Mouse (Mus musculus) urinary bladder, postnatal 14 days (tissue): ENCODE data around the gene Nanos3.
A peak's percentile ranks its signal among the peaks of the same experiment; 100 is the strongest.

Experiments
- DNase-seq: peaks from one replicate; pipeline ENCODE4 v3.0.0; 2021; ENCODE audit warnings: low spot score

Gene Nanos3

GRCm38 (mm10) chr8:84127202-84127901 lies 57.7 kb downstream of the Nanos3 start:
- no peak for DNase-seq

DNA sequence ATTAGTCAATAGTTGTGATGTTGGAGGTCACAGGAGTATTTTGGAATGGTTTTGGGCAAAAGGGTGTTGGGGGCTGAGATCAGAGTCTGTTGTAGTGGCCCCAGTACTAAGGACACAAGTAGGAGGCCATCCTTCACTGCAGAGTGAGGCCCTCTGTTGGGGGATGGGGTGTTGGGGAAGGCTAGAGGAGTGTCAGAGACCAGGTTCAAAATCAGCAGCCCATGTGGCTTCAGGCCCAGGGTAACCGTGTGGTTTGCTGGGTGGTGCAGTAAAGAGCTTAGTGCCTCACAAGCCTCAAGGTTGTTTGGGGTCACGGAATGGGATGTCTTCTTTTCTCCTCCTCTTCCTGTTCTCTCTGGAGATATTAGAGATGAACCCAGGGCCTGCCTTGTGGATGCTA lies 58.3 kb downstream of the Nanos3 start:
- DNase-seq: no peak

GRCm38 (mm10) chr8:84125656-84126055 lies 59.4 kb downstream of the Nanos3 start, which contains the start of gene Podnl1:
Gene Podnl1 (plus strand): TSS chr8:84125989.
- peak; percentile 19 for DNase-seq
